Mouse (Mus musculus): Measurements from ENCODE around the gene Ccdc187. TPM values are rescaled to one million over a fixed set of nuclear protein-coding genes. Genes with fewer than 3 reads are reported as not detected.

Gene Ccdc187
- polyA plus RNA-seq, 1 experiment, result 0.34 TPM

DNA sequence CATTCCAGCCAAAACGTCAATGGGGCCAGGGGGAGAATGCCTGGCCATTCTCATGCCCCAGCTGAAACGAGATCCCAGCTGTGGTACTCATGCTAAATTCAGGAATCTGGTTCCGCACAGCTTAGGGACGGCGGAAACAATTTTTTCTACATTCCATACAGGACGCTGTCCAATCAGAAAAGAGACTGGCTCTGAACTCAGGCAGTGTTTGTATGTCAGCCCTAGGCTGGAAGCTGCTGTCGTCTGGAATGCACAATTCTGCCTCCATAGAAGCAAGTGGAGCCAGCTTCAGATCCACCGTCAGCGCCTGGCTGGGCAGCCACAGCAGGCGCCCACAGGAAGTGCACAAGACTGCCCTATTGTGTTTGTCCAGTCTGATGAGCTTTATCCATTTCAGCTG lies 15.4 kb upstream of the Ccdc187 start:
- 0 out of 2 replicates have a peak overlapping the region, but pooled peaks have one; percentile 24 for H3K27ac ChIP-seq (ENCODE audit: insufficient read depth, low read depth, low read length)
- no peaks in the 10 kb centered on the region; the same call in 1 of the 2 replicates for H3K4me1 ChIP-seq (ENCODE audit: control insufficient read depth, insufficient read depth, insufficient read length, low read length)
- H3K36me3 ChIP-seq (ENCODE audit: control insufficient read depth, insufficient read depth, low read length), result no peaks in the 10 kb centered on the region
- H3K4me3 ChIP-seq (ENCODE audit: low read depth, low read length), result no peak overlapping the region
- WGBS, result 57% methylated on average over 10 of the region's 10 CpGs
- no peak for TF ChIP-seq CTCF (IDR thresholded peaks at IDR 0.05; ENCODE audit: extremely low read depth, insufficient read length, insufficient replicate concordance, low read depth, low read length)
- TF ChIP-seq POLR2A (IDR thresholded peaks at IDR 0.05; ENCODE audit: low read depth, low read length), result no peak
- no peaks in the 10 kb centered on the region for H3K27me3 ChIP-seq (ENCODE audit: control insufficient read depth, insufficient read depth, low read length)

DNA sequence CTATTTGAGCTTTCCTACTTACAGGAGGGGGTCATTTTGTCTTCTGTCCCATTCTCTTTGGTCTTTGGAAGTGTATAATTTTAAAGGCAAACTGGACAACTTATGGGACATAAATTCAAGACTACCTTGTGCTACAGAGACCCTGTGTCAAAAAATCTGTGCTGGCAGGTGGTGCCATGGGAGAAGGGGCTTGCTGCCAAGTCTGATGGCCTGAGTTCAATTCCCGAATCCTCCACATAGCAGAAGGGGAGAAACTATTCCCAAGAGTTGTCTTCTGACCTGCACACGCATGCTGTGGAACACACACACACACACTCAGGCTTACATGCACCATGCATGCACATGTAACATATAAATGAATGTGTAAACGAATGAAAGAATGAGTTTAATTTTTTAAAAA lies 12.3 kb upstream of the Ccdc187 start:
- no peaks in the 10 kb centered on the region for H3K27me3 ChIP-seq (ENCODE audit: control insufficient read depth, insufficient read depth, low read length)
- no peak overlapping the region for H3K4me3 ChIP-seq (ENCODE audit: low read depth, low read length)
- no peak overlapping the region for H3K27ac ChIP-seq (ENCODE audit: insufficient read depth, low read depth, low read length)
- 92% methylated on average over 3 of the region's 3 CpGs for WGBS
- TF ChIP-seq CTCF (IDR thresholded peaks at IDR 0.05; ENCODE audit: extremely low read depth, insufficient read length, insufficient replicate concordance, low read depth, low read length), result no peak
- TF ChIP-seq POLR2A (IDR thresholded peaks at IDR 0.05; ENCODE audit: low read depth, low read length), result no peak
- no peaks in the 10 kb centered on the region for H3K4me1 ChIP-seq (ENCODE audit: control insufficient read depth, insufficient read depth, insufficient read length, low read length)
- H3K36me3 ChIP-seq (ENCODE audit: control insufficient read depth, insufficient read depth, low read length), result no peaks in the 10 kb centered on the region

DNA sequence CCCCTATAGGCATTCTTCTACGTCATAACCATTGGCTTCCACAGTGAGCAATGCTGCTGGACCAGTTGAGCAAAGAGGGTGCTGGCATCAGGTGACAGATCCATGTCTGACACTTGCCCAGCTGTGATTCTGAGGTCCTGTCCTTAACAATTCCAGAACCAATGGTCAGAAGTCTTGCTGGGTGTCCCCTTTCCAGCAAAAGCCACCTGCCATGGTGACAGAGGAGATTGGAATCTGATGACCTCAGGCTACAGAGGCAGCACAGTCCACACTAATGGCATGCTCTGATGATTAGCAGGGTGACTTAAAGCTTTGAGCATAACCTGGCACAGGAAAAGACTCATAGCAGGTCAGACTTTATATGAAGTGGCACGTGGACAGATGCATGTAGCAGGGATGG lies 11.2 kb upstream of the Ccdc187 start:
- 75% methylated on average over 2 of the region's 2 CpGs for WGBS
- no peak overlapping the region for H3K4me3 ChIP-seq (ENCODE audit: low read depth, low read length)
- no peaks in the 10 kb centered on the region for H3K4me1 ChIP-seq (ENCODE audit: control insufficient read depth, insufficient read depth, insufficient read length, low read length)
- H3K27ac ChIP-seq (ENCODE audit: insufficient read depth, low read depth, low read length), result no peak overlapping the region
- H3K36me3 ChIP-seq (ENCODE audit: control insufficient read depth, insufficient read depth, low read length), result no peaks in the 10 kb centered on the region
- no peak for TF ChIP-seq CTCF (IDR thresholded peaks at IDR 0.05; ENCODE audit: extremely low read depth, insufficient read length, insufficient replicate concordance, low read depth, low read length)
- TF ChIP-seq POLR2A (IDR thresholded peaks at IDR 0.05; ENCODE audit: low read depth, low read length), result no peak
- H3K27me3 ChIP-seq (ENCODE audit: control insufficient read depth, insufficient read depth, low read length), result no peaks in the 10 kb centered on the region

DNA sequence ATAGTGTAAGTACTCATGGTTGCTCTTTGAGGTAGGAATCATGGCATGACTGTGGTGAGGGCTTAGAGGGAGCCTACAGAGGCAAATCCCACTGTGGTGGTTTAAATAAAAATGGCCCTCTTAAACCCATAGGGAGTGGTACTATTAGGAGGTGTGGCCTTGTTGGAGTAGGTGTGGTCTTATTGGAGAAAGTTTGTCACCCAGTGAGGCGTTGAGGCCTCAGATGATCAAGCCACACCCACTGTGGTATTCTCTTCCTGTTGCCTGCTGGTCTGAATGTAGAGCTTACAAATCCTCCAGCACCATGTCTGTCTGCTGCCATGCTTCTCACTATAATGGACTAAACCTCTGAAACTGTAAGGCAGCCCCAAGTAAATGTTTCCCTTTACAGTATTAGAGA lies 10.4 kb upstream of the Ccdc187 start:
- Histone ChIP-seq H3K27ac (ENCODE audit: insufficient read depth, low read depth, low read length) (no peak overlapping the region), H3K4me3 (ENCODE audit: low read depth, low read length) (no peak overlapping the region)

DNA sequence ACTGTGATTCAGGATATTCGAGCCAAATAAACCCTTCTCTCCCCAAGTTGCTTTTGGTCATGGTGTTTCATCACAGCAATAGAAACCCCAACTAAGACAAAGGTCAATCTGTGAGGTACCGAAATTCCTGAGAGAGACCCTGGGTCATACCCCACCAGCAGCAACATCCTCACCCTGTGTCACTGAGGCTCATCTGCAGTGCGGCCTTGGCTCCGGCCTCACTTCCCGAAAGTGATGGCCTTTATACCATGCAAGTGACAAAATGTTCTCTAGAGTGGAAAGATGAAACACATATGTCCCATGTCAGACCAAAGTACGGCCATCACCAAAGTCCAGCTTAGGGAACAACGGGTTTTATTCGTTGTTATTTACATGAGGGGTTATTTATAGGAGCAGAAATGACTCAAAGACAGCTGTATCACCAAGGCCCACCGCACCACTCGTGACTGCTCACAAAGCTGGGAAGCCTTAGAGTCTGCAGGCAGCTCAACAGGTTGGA lies 7.7 kb upstream of the Ccdc187 start:
- H3K36me3 ChIP-seq (ENCODE audit: control insufficient read depth, insufficient read depth, low read length), result no peaks in the 10 kb centered on the region
- no peak for TF ChIP-seq POLR2A (IDR thresholded peaks at IDR 0.05; ENCODE audit: low read depth, low read length)
- no peak for TF ChIP-seq CTCF (IDR thresholded peaks at IDR 0.05; ENCODE audit: extremely low read depth, insufficient read length, insufficient replicate concordance, low read depth, low read length)
- WGBS, result 90% methylated on average over 10 of the region's 10 CpGs
- no peaks in the 10 kb centered on the region for H3K27me3 ChIP-seq (ENCODE audit: control insufficient read depth, insufficient read depth, low read length)
- no peak overlapping the region for H3K4me3 ChIP-seq (ENCODE audit: low read depth, low read length)
- no peaks in the 10 kb centered on the region for H3K4me1 ChIP-seq (ENCODE audit: control insufficient read depth, insufficient read depth, insufficient read length, low read length)
- no peak overlapping the region for H3K27ac ChIP-seq (ENCODE audit: insufficient read depth, low read depth, low read length)

More for the DNA sequence above, 10.4 kb upstream of the Ccdc187 start:
- Histone ChIP-seq H3K27me3 (ENCODE audit: control insufficient read depth, insufficient read depth, low read length) (no peaks in the 10 kb centered on the region), H3K4me1 (ENCODE audit: control insufficient read depth, insufficient read depth, insufficient read length, low read length) (no peaks in the 10 kb centered on the region), H3K36me3 (ENCODE audit: control insufficient read depth, insufficient read depth, low read length) (no peaks in the 10 kb centered on the region)
- WGBS, result 63% methylated on average over 1 of the region's 1 CpGs
- no peak for TF ChIP-seq CTCF (IDR thresholded peaks at IDR 0.05; ENCODE audit: extremely low read depth, insufficient read length, insufficient replicate concordance, low read depth, low read length)

DNA sequence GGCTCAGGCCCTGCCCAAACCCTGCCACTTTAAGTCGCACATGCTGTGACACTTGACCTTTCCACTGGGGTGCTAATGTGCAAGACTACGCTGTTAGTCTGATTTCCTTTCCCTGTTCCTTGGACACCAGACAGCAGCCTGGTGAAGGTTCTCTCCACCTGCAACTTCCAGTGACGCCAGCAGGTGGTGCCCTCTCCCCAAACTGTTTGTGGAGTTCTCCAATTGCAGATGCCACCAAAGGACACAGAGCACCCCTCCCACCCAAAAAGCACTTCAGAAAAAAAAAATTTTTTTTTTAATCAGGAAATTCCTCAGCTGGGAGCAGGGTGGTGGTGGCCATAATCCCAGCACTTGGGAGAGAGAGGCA lies 6.4 kb upstream of the Ccdc187 start:
- no peaks in the 10 kb centered on the region for H3K36me3 ChIP-seq (ENCODE audit: control insufficient read depth, insufficient read depth, low read length)
- 0% methylated on average over 3 of the region's 3 CpGs for WGBS
- no peaks in the 10 kb centered on the region for H3K4me1 ChIP-seq (ENCODE audit: control insufficient read depth, insufficient read depth, insufficient read length, low read length)
- TF ChIP-seq POLR2A (IDR thresholded peaks at IDR 0.05; ENCODE audit: low read depth, low read length) (no peak), CTCF (IDR thresholded peaks at IDR 0.05; ENCODE audit: extremely low read depth, insufficient read length, insufficient replicate concordance, low read depth, low read length) (peak; percentile 88)
- H3K27me3 ChIP-seq (ENCODE audit: control insufficient read depth, insufficient read depth, low read length), result no peaks in the 10 kb centered on the region
- no peak overlapping the region for H3K4me3 ChIP-seq (ENCODE audit: low read depth, low read length)
- no peak overlapping the region for H3K27ac ChIP-seq (ENCODE audit: insufficient read depth, low read depth, low read length)

DNA sequence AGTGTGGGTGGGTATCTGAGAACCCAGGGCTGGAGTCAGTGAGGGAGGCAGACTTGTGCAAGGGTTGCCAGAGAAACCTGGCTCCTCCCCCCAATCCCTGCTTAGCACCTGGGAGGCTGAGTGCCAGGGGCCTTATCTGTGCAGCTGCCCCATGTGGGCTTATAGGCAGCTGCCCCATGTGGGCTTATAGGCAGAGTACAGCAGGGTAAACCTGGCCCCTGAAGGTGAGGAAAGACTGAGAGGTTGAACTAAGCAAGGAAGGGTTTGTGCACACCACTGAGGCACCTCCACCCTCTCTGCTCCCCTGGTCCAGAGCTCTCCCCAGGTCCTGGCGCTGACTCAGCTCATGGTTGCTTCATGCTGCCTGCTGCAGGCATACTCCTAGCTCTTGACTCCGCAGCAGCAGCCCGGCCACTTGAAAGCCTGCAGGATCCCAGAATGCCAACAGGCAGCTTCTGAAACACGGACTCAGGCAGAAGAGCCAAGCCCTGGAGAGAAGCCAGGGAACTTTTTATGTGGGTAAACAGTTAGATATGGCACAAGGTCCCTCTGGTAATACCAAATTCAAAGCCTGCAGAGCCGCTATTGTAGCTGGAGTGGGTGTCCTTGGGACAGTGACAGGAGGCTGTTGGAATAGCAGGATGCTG lies 5.9 kb upstream of the Ccdc187 start:
- Histone ChIP-seq H3K36me3 (ENCODE audit: control insufficient read depth, insufficient read depth, low read length) (no peaks in the 10 kb centered on the region), H3K4me3 (ENCODE audit: low read depth, low read length) (no peak overlapping the region), H3K27me3 (ENCODE audit: control insufficient read depth, insufficient read depth, low read length) (no peaks in the 10 kb centered on the region), H3K4me1 (ENCODE audit: control insufficient read depth, insufficient read depth, insufficient read length, low read length) (no peaks in the 10 kb centered on the region), H3K27ac (ENCODE audit: insufficient read depth, low read depth, low read length) (no peak overlapping the region)
- no peak for TF ChIP-seq CTCF (IDR thresholded peaks at IDR 0.05; ENCODE audit: extremely low read depth, insufficient read length, insufficient replicate concordance, low read depth, low read length)
- TF ChIP-seq POLR2A (IDR thresholded peaks at IDR 0.05; ENCODE audit: low read depth, low read length), result no peak
- 15% methylated on average over 5 of the region's 5 CpGs for WGBS

Measured in small intestine, adult 2 months (tissue).